Mouse (Mus musculus) limb, embryonic 14.5 days (tissue): Measurements from ENCODE around the gene Olfr668. TPM values are rescaled to one million over a fixed set of nuclear protein-coding genes. Genes with fewer than 3 reads are reported as not detected.

Experiments used
- ATAC-seq: fragments of 200-750 bp; cut with Nextera tagmentation; 2 replicates; pipeline ENCODE4 v1.8.0; 2017; ENCODE audit warnings: low read depth, moderate number of reproducible peaks, moderate TSS enrichment; ENCODE audit not compliant: low FRiP score
- DNase-seq: peaks from one replicate; pipeline ENCODE4 v3.0.0-alpha.2; 2015; ENCODE audit warnings: low spot score
- H3K27ac ChIP-seq: fragments of 300-500 bp; sonication (generic); replicated peaks from 2 replicates; pipeline ENCODE4 v1.5.1; 2014; ENCODE audit warnings: low read depth, mild to moderate bottlenecking, low read length, moderate library complexity, mixed read lengths
- H3K27me3 ChIP-seq: fragments of 300-500 bp; sonication (generic); 2 replicates; pipeline ENCODE4 v1.6.1; 2014; ENCODE audit warnings: low read length, mixed read lengths; ENCODE audit not compliant: control insufficient read depth, insufficient read depth
- H3K36me3 ChIP-seq: fragments of 300-500 bp; sonication (generic); 2 replicates; pipeline ENCODE4 v1.6.1; 2014; ENCODE audit warnings: mild to moderate bottlenecking, low read length, moderate library complexity, mixed read lengths; ENCODE audit not compliant: control insufficient read depth, insufficient read depth
- H3K4me1 ChIP-seq: fragments of 300-500 bp; sonication (generic); 2 replicates; pipeline ENCODE4 v1.6.1; 2014; ENCODE audit warnings: antibody characterized with exemption, low read length, mixed read lengths; ENCODE audit not compliant: control insufficient read depth, insufficient read depth
- H3K4me2 ChIP-seq: fragments of 300-500 bp; sonication (generic); replicated peaks from 2 replicates; pipeline ENCODE4 v1.6.1; 2014; ENCODE audit warnings: low read depth, mild to moderate bottlenecking, low read length, moderate library complexity; ENCODE audit not compliant: severe bottlenecking
- H3K4me3 ChIP-seq: fragments of 300-500 bp; sonication (generic); replicated peaks from 2 replicates; pipeline ENCODE4 v1.5.1; 2014; ENCODE audit warnings: low read length
- H3K9ac ChIP-seq: fragments of 300-500 bp; sonication (generic); 2 replicates; pipeline ENCODE4 v1.6.1; 2014; ENCODE audit warnings: mild to moderate bottlenecking, low read depth, low read length, moderate library complexity; ENCODE audit not compliant: severe bottlenecking
- H3K9me3 ChIP-seq: fragments of 300-500 bp; sonication (generic); 2 replicates; pipeline ENCODE4 v1.6.1; 2016; ENCODE audit warnings: low read length; ENCODE audit not compliant: control insufficient read depth
- POLR2A ChIP-seq: fragments of 200-500 bp; IDR thresholded peaks from 2 replicates; pipeline ENCODE4 v1.8.0; 2012; ENCODE audit warnings: inconsistent platforms, mild to moderate bottlenecking, moderate library complexity, borderline replicate concordance; ENCODE audit not compliant: insufficient read depth, insufficient read length; ENCODE audit errors: extremely low read depth
- WGBS: fragments of 180-500 bp; shearing (Covaris S2); extraction: QIAGEN DNeasy Blood & Tissue Kit; methylation state at CpG from one replicate; pipeline ENCODE4 v1.1.7; 2014; 5-methylcytosine and 5-hydroxymethylcytosine counted together
- polyA plus RNA-seq, 2 experiments: library from polyadenylated mRNA; depleted of rRNA in 1 of 2; stranded (reverse) in 1 of 2; unstranded in 1 of 2; fragments of >200 nt; fragmentation: Nextera tagmentation in 1 of 2; extraction: Ambion mirVana in 1 of 2; gene quantifications; 2 replicates each; pipeline versions ENCODE4 v1.2.1 to v1.2.3; 2012 to 2014

Gene Olfr668
- polyA plus RNA-seq, 2 experiments: not detected

GRCm38 (mm10) chr7:104895852-104896251, 32.0 kb downstream of the Olfr668 start, which contains the start of gene Olfr666:
TSS of gene Olfr666 (minus strand) at chr7:104895952.
- H3K36me3 ChIP-seq: no peaks in the 10 kb centered on the region
- no peak within 1 kb of the TSS for H3K4me2 ChIP-seq
- DNase-seq: no peak
- no peak within 1 kb of the TSS for H3K27ac ChIP-seq
- no peak within 1 kb of the TSS for H3K4me3 ChIP-seq
- no peak within 1 kb of the TSS for H3K9ac ChIP-seq
- no peaks in the 10 kb centered on the region for H3K4me1 ChIP-seq
- WGBS: 82% methylated on average over 2 of the region's 2 CpGs
- ATAC-seq: no peak
- H3K9me3 ChIP-seq: no peaks in the 10 kb centered on the region
- TF ChIP-seq POLR2A: no peak
- no peaks in the 10 kb centered on the region for H3K27me3 ChIP-seq

- Histone ChIP-seq H3K4me3 (no peak within 1 kb of the TSS), H3K4me2 (no peak within 1 kb of the TSS), H3K27ac (no peak within 1 kb of the TSS), H3K9ac (no peak within 1 kb of the TSS), H3K36me3 (no peaks in the 10 kb centered on the region), H3K27me3 (no peaks in the 10 kb centered on the region), H3K4me1 (no peaks in the 10 kb centered on the region), H3K9me3 (no peaks in the 10 kb centered on the region)
- TF ChIP-seq POLR2A: no peak
- DNase-seq (no peak), ATAC-seq (no peak)
- WGBS: 33% methylated on average over 1 of the region's 1 CpGs
Measured at GRCm38 (mm10) chr7:104877731-104878130, 50.1 kb downstream of the Olfr668 start, which contains the start of gene Olfr665. TSS of gene Olfr665 (plus strand) at chr7:104878031.

Other genes with a start within 250 kb of the Olfr668 start
- gene Olfr661, start 241.6 kb downstream of the Olfr668 start, polyA plus RNA-seq (2012; rRNA removed): not detected in 2 replicates
- not detected in 2 replicates for gene Olfr661, start 241.6 kb downstream of the Olfr668 start, polyA plus RNA-seq (2014; fragmentation: Nextera tagmentation; extraction: Ambion mirVana)
- not detected in 2 replicates for gene Usp17le, start 150.6 kb downstream of the Olfr668 start, polyA plus RNA-seq (2012; rRNA removed)
- not detected in 2 replicates for gene Usp17le, start 150.6 kb downstream of the Olfr668 start, polyA plus RNA-seq (2014; fragmentation: Nextera tagmentation; extraction: Ambion mirVana)
- not detected in 2 replicates for gene Usp17lb, start 85.5 kb downstream of the Olfr668 start, polyA plus RNA-seq (2012; rRNA removed)
- gene Usp17lb, start 85.5 kb downstream of the Olfr668 start, polyA plus RNA-seq (2014; fragmentation: Nextera tagmentation; extraction: Ambion mirVana): not detected in 2 replicates
- gene Usp17la, start 71.0 kb downstream of the Olfr668 start, polyA plus RNA-seq (2012; rRNA removed): not detected in 2 replicates
- not detected in 2 replicates for gene Usp17la, start 71.0 kb downstream of the Olfr668 start, polyA plus RNA-seq (2014; fragmentation: Nextera tagmentation; extraction: Ambion mirVana)
- not detected in 2 replicates for gene Olfr665, start 50.0 kb downstream of the Olfr668 start, polyA plus RNA-seq (2012; rRNA removed)
- not detected in 2 replicates for gene Olfr665, start 50.0 kb downstream of the Olfr668 start, polyA plus RNA-seq (2014; fragmentation: Nextera tagmentation; extraction: Ambion mirVana)
- gene Olfr666, start 32.1 kb downstream of the Olfr668 start, polyA plus RNA-seq (2012; rRNA removed): not detected in 2 replicates
- not detected in 2 replicates for gene Olfr666, start 32.1 kb downstream of the Olfr668 start, polyA plus RNA-seq (2014; fragmentation: Nextera tagmentation; extraction: Ambion mirVana)
- not detected in 2 replicates for gene Olfr667, start 6.6 kb downstream of the Olfr668 start, polyA plus RNA-seq (2012; rRNA removed)
- gene Olfr667, start 6.6 kb downstream of the Olfr668 start, polyA plus RNA-seq (2014; fragmentation: Nextera tagmentation; extraction: Ambion mirVana): not detected in 2 replicates
- gene Olfr669, start 6.2 kb upstream of the Olfr668 start, polyA plus RNA-seq (2012; rRNA removed): 0.10 TPM in 1 of 2 replicates, not detected in the other
- gene Olfr669, start 6.2 kb upstream of the Olfr668 start, polyA plus RNA-seq (2014; fragmentation: Nextera tagmentation; extraction: Ambion mirVana): not detected in 2 replicates
- not detected in 2 replicates for gene Olfr670, start 34.6 kb upstream of the Olfr668 start, polyA plus RNA-seq (2012; rRNA removed)
- 0.07 and 0.14 TPM in 2 replicates for gene Olfr670, start 34.6 kb upstream of the Olfr668 start, polyA plus RNA-seq (2014; fragmentation: Nextera tagmentation; extraction: Ambion mirVana)
- gene Olfr671, start 51.1 kb upstream of the Olfr668 start, polyA plus RNA-seq (2012; rRNA removed): not detected in 2 replicates
- gene Olfr671, start 51.1 kb upstream of the Olfr668 start, polyA plus RNA-seq (2014; fragmentation: Nextera tagmentation; extraction: Ambion mirVana): not detected in 2 replicates
- not detected in 2 replicates for gene Olfr672, start 74.0 kb upstream of the Olfr668 start, polyA plus RNA-seq (2012; rRNA removed)
- gene Olfr672, start 74.0 kb upstream of the Olfr668 start, polyA plus RNA-seq (2014; fragmentation: Nextera tagmentation; extraction: Ambion mirVana): not detected in 2 replicates
- not detected in 2 replicates for gene Olfr675, start 100.4 kb upstream of the Olfr668 start, polyA plus RNA-seq (2012; rRNA removed)
- not detected in 2 replicates for gene Olfr675, start 100.4 kb upstream of the Olfr668 start, polyA plus RNA-seq (2014; fragmentation: Nextera tagmentation; extraction: Ambion mirVana)
- not detected in 2 replicates for gene Olfr676, start 104.6 kb upstream of the Olfr668 start, polyA plus RNA-seq (2012; rRNA removed)
- not detected in 2 replicates for gene Olfr676, start 104.6 kb upstream of the Olfr668 start, polyA plus RNA-seq (2014; fragmentation: Nextera tagmentation; extraction: Ambion mirVana)
- gene Olfr677, start 123.3 kb upstream of the Olfr668 start, polyA plus RNA-seq (2012; rRNA removed): not detected in 2 replicates
- gene Olfr677, start 123.3 kb upstream of the Olfr668 start, polyA plus RNA-seq (2014; fragmentation: Nextera tagmentation; extraction: Ambion mirVana): not detected in 2 replicates
- not detected in 2 replicates for gene Olfr678, start 136.4 kb upstream of the Olfr668 start, polyA plus RNA-seq (2012; rRNA removed)
- gene Olfr678, start 136.4 kb upstream of the Olfr668 start, polyA plus RNA-seq (2014; fragmentation: Nextera tagmentation; extraction: Ambion mirVana): not detected in 2 replicates
- gene Olfr679, start 153.1 kb upstream of the Olfr668 start, polyA plus RNA-seq (2012; rRNA removed): not detected in 2 replicates
- not detected in 2 replicates for gene Olfr679, start 153.1 kb upstream of the Olfr668 start, polyA plus RNA-seq (2014; fragmentation: Nextera tagmentation; extraction: Ambion mirVana)
- not detected in 2 replicates for gene Olfr680-ps1, start 164.8 kb upstream of the Olfr668 start, polyA plus RNA-seq (2012; rRNA removed)
- not detected in 2 replicates for gene Olfr680-ps1, start 164.8 kb upstream of the Olfr668 start, polyA plus RNA-seq (2014; fragmentation: Nextera tagmentation; extraction: Ambion mirVana)
- gene Olfr681, start 188.8 kb upstream of the Olfr668 start, polyA plus RNA-seq (2012; rRNA removed): not detected in 2 replicates
- not detected in 2 replicates for gene Olfr681, start 188.8 kb upstream of the Olfr668 start, polyA plus RNA-seq (2014; fragmentation: Nextera tagmentation; extraction: Ambion mirVana)
- gene Olfr683, start 219.0 kb upstream of the Olfr668 start, polyA plus RNA-seq (2012; rRNA removed): not detected in 2 replicates
- gene Olfr683, start 219.0 kb upstream of the Olfr668 start, polyA plus RNA-seq (2014; fragmentation: Nextera tagmentation; extraction: Ambion mirVana): not detected in 2 replicates
- gene Olfr684, start 235.6 kb upstream of the Olfr668 start, polyA plus RNA-seq (2012; rRNA removed): not detected in 2 replicates
- gene Olfr684, start 235.6 kb upstream of the Olfr668 start, polyA plus RNA-seq (2014; fragmentation: Nextera tagmentation; extraction: Ambion mirVana): not detected in 2 replicates